Mouse (Mus musculus): ENCODE results near the gene Cd300lb. TPM values are rescaled to one million over a fixed set of nuclear protein-coding genes. Genes with fewer than 3 reads are reported as not detected.

The Cd300lb gene
- polyA plus RNA-seq (2014; fragmentation: Nextera tagmentation; extraction: Ambion mirVana) = 0.21 and 0.49 TPM in 2 replicates

- no peak within 1 kb of the TSS for H3K27ac ChIP-seq (ENCODE audit: low read depth, low read length)
- no peak within 1 kb of the TSS for H3K4me2 ChIP-seq (replicated peaks; ENCODE audit: low read depth, low read length)
- H3K27me3 ChIP-seq (ENCODE audit: control insufficient read depth, insufficient read depth, low read length) = no peaks in the 10 kb centered on the region
- no peaks in the 10 kb centered on the region for H3K4me1 ChIP-seq (ENCODE audit: control insufficient read depth, insufficient read depth, low read length)
- no peaks in the 10 kb centered on the region for H3K36me3 ChIP-seq (ENCODE audit: control insufficient read depth, insufficient read depth, low read length)
- WGBS = 47% methylated on average over 6 of the region's 6 CpGs
- ATAC-seq (ENCODE audit: low FRiP score, low TSS enrichment) = no peak
- H3K9me3 ChIP-seq (ENCODE audit: control insufficient read depth, low read length) = no peaks in the 10 kb centered on the region
- H3K9ac ChIP-seq (ENCODE audit: low read depth, low read length) = no peak within 1 kb of the TSS
- H3K4me3 ChIP-seq (ENCODE audit: low read length) = no peak within 1 kb of the TSS
Measured at GRCm38 (mm10) chr11:114934144-114934543, at the start of gene Cd300lb. Gene Cd300lb (minus strand): TSS chr11:114934386.

- 82% methylated on average over 4 of the region's 4 CpGs for WGBS
- ATAC-seq (ENCODE audit: low FRiP score, low TSS enrichment) = no peak
Measured at GRCm38 (mm10) chr11:114981866-114982265, 47.7 kb upstream of the Cd300lb start.

GRCm38 (mm10) chr11:114972726-114973125 lies 38.5 kb upstream of the Cd300lb start:
- no peak overlapping the region for H3K4me2 ChIP-seq (replicated peaks; ENCODE audit: low read depth, low read length)
- H3K36me3 ChIP-seq (ENCODE audit: control insufficient read depth, insufficient read depth, low read length) = no peaks in the 10 kb centered on the region
- WGBS = 87% methylated on average over 10 of the region's 10 CpGs
- no peaks in the 10 kb centered on the region for H3K4me1 ChIP-seq (ENCODE audit: control insufficient read depth, insufficient read depth, low read length)
- no peaks in the 10 kb centered on the region for H3K27me3 ChIP-seq (ENCODE audit: control insufficient read depth, insufficient read depth, low read length)
- no peak for ATAC-seq (ENCODE audit: low FRiP score, low TSS enrichment)
- no peak overlapping the region for H3K27ac ChIP-seq (ENCODE audit: low read depth, low read length)
- peaks cover 9% of the 10 kb centered on the region; the same call in 1 of the 2 replicates for H3K9me3 ChIP-seq (ENCODE audit: control insufficient read depth, low read length)
- H3K4me3 ChIP-seq (ENCODE audit: low read length) = no peak overlapping the region
- H3K9ac ChIP-seq (ENCODE audit: low read depth, low read length) = no peak overlapping the region

More at GRCm38 (mm10) chr11:114981866-114982265, 47.7 kb upstream of the Cd300lb start:
- Histone ChIP-seq H3K9me3 (ENCODE audit: control insufficient read depth, low read length) (peaks cover 15% of the 10 kb centered on the region; the same call in 1 of the 2 replicates), H3K4me2 (replicated peaks; ENCODE audit: low read depth, low read length) (no peak overlapping the region), H3K36me3 (ENCODE audit: control insufficient read depth, insufficient read depth, low read length) (no peaks in the 10 kb centered on the region), H3K4me1 (ENCODE audit: control insufficient read depth, insufficient read depth, low read length) (no peaks in the 10 kb centered on the region), H3K27ac (ENCODE audit: low read depth, low read length) (no peak overlapping the region), H3K9ac (ENCODE audit: low read depth, low read length) (no peak overlapping the region), H3K4me3 (ENCODE audit: low read length) (no peak overlapping the region), H3K27me3 (ENCODE audit: control insufficient read depth, insufficient read depth, low read length) (no peaks in the 10 kb centered on the region)

- Histone ChIP-seq H3K4me2 (replicated peaks; ENCODE audit: low read depth, low read length) (no peak within 1 kb of the TSS), H3K27ac (ENCODE audit: low read depth, low read length) (no peak within 1 kb of the TSS), H3K4me3 (ENCODE audit: low read length) (no peak within 1 kb of the TSS), H3K9ac (ENCODE audit: low read depth, low read length) (no peak within 1 kb of the TSS), H3K9me3 (ENCODE audit: control insufficient read depth, low read length) (peaks cover 3% of the 10 kb centered on the region; the same call in 1 of the 2 replicates), H3K4me1 (ENCODE audit: control insufficient read depth, insufficient read depth, low read length) (no peaks in the 10 kb centered on the region), H3K36me3 (ENCODE audit: control insufficient read depth, insufficient read depth, low read length) (no peaks in the 10 kb centered on the region), H3K27me3 (ENCODE audit: control insufficient read depth, insufficient read depth, low read length) (no peaks in the 10 kb centered on the region)
- 66% methylated on average over 9 of the region's 9 CpGs for WGBS
- no peak for ATAC-seq (ENCODE audit: low FRiP score, low TSS enrichment)
Measured at GRCm38 (mm10) chr11:114968752-114969207, 34.6 kb upstream of the Cd300lb start, which contains the start of gene Cd300c. Gene Cd300c (minus strand): TSS chr11:114969157.

- no peak for ATAC-seq (ENCODE audit: low FRiP score, low TSS enrichment)
- H3K4me1 ChIP-seq (ENCODE audit: control insufficient read depth, insufficient read depth, low read length) = no peaks in the 10 kb centered on the region
- no peak overlapping the region for H3K9ac ChIP-seq (ENCODE audit: low read depth, low read length)
- H3K36me3 ChIP-seq (ENCODE audit: control insufficient read depth, insufficient read depth, low read length) = no peaks in the 10 kb centered on the region
- H3K27me3 ChIP-seq (ENCODE audit: control insufficient read depth, insufficient read depth, low read length) = no peaks in the 10 kb centered on the region
- H3K4me3 ChIP-seq (ENCODE audit: low read length) = no peak overlapping the region
- no peaks in the 10 kb centered on the region for H3K9me3 ChIP-seq (ENCODE audit: control insufficient read depth, low read length)
- no peak overlapping the region for H3K27ac ChIP-seq (ENCODE audit: low read depth, low read length)
- WGBS = 56% methylated on average over 3 of the region's 3 CpGs
- H3K4me2 ChIP-seq (replicated peaks; ENCODE audit: low read depth, low read length) = no peak overlapping the region
Measured at GRCm38 (mm10) chr11:114965182-114965828, 31.1 kb upstream of the Cd300lb start.

- WGBS = 67% methylated on average over 1 of the region's 1 CpGs
Measured at GRCm38 (mm10) chr11:114960369-114960768, 26.2 kb upstream of the Cd300lb start.

GRCm38 (mm10) chr11:114933591-114933990 lies 595 bp downstream of the Cd300lb start:
- H3K4me2 ChIP-seq (replicated peaks; ENCODE audit: low read depth, low read length) = no peak overlapping the region
- no peak for ATAC-seq (ENCODE audit: low FRiP score, low TSS enrichment)
- no peaks in the 10 kb centered on the region for H3K36me3 ChIP-seq (ENCODE audit: control insufficient read depth, insufficient read depth, low read length)
- no peak overlapping the region for H3K4me3 ChIP-seq (ENCODE audit: low read length)
- H3K9ac ChIP-seq (ENCODE audit: low read depth, low read length) = no peak overlapping the region
- H3K27me3 ChIP-seq (ENCODE audit: control insufficient read depth, insufficient read depth, low read length) = no peaks in the 10 kb centered on the region
- 74% methylated on average over 4 of the region's 4 CpGs for whole genome bisulfite sequencing
- no peaks in the 10 kb centered on the region for H3K9me3 ChIP-seq (ENCODE audit: control insufficient read depth, low read length)
- H3K27ac ChIP-seq (ENCODE audit: low read depth, low read length) = no peak overlapping the region
- no peaks in the 10 kb centered on the region for H3K4me1 ChIP-seq (ENCODE audit: control insufficient read depth, insufficient read depth, low read length)

More at GRCm38 (mm10) chr11:114960369-114960768, 26.2 kb upstream of the Cd300lb start:
- no peak for ATAC-seq (ENCODE audit: low FRiP score, low TSS enrichment)
- H3K27me3 ChIP-seq (ENCODE audit: control insufficient read depth, insufficient read depth, low read length) = no peaks in the 10 kb centered on the region
- no peaks in the 10 kb centered on the region for H3K36me3 ChIP-seq (ENCODE audit: control insufficient read depth, insufficient read depth, low read length)
- no peak overlapping the region for H3K4me3 ChIP-seq (ENCODE audit: low read length)
- no peak overlapping the region for H3K4me2 ChIP-seq (replicated peaks; ENCODE audit: low read depth, low read length)
- H3K4me1 ChIP-seq (ENCODE audit: control insufficient read depth, insufficient read depth, low read length) = no peaks in the 10 kb centered on the region
- H3K9ac ChIP-seq (ENCODE audit: low read depth, low read length) = no peak overlapping the region
- H3K27ac ChIP-seq (ENCODE audit: low read depth, low read length) = no peak overlapping the region
- no peaks in the 10 kb centered on the region for H3K9me3 ChIP-seq (ENCODE audit: control insufficient read depth, low read length)

- no peaks in the 10 kb centered on the region for H3K4me1 ChIP-seq (ENCODE audit: control insufficient read depth, insufficient read depth, low read length)
- ATAC-seq (ENCODE audit: low FRiP score, low TSS enrichment) = no peak
- H3K36me3 ChIP-seq (ENCODE audit: control insufficient read depth, insufficient read depth, low read length) = no peaks in the 10 kb centered on the region
- H3K9ac ChIP-seq (ENCODE audit: low read depth, low read length) = no peak overlapping the region
- WGBS = 77% methylated on average over 5 of the region's 5 CpGs
- H3K27ac ChIP-seq (ENCODE audit: low read depth, low read length) = no peak overlapping the region
- no peak overlapping the region for H3K4me2 ChIP-seq (replicated peaks; ENCODE audit: low read depth, low read length)
- H3K9me3 ChIP-seq (ENCODE audit: control insufficient read depth, low read length) = no peaks in the 10 kb centered on the region
- H3K4me3 ChIP-seq (ENCODE audit: low read length) = no peak overlapping the region
- H3K27me3 ChIP-seq (ENCODE audit: control insufficient read depth, insufficient read depth, low read length) = no peaks in the 10 kb centered on the region
Measured at GRCm38 (mm10) chr11:114931041-114931440, 3.1 kb downstream of the Cd300lb start.

GRCm38 (mm10) chr11:114929581-114929980 lies 4.6 kb downstream of the Cd300lb start:
- ATAC-seq (ENCODE audit: low FRiP score, low TSS enrichment) = no peak
- no peak overlapping the region for H3K9ac ChIP-seq (ENCODE audit: low read depth, low read length)
- 92% methylated on average over 2 of the region's 2 CpGs for WGBS

More at GRCm38 (mm10) chr11:114929581-114929980, 4.6 kb downstream of the Cd300lb start:
- no peaks in the 10 kb centered on the region for H3K9me3 ChIP-seq (ENCODE audit: control insufficient read depth, low read length)
- no peaks in the 10 kb centered on the region for H3K36me3 ChIP-seq (ENCODE audit: control insufficient read depth, insufficient read depth, low read length)
- no peak overlapping the region for H3K4me2 ChIP-seq (replicated peaks; ENCODE audit: low read depth, low read length)
- no peak overlapping the region for H3K27ac ChIP-seq (ENCODE audit: low read depth, low read length)
- H3K4me3 ChIP-seq (ENCODE audit: low read length) = no peak overlapping the region
- no peaks in the 10 kb centered on the region for H3K4me1 ChIP-seq (ENCODE audit: control insufficient read depth, insufficient read depth, low read length)
- no peaks in the 10 kb centered on the region for H3K27me3 ChIP-seq (ENCODE audit: control insufficient read depth, insufficient read depth, low read length)

All from kidney, embryonic 14.5 days (tissue).